Mouse (Mus musculus): ENCODE data around the gene Myo15.

DNA sequence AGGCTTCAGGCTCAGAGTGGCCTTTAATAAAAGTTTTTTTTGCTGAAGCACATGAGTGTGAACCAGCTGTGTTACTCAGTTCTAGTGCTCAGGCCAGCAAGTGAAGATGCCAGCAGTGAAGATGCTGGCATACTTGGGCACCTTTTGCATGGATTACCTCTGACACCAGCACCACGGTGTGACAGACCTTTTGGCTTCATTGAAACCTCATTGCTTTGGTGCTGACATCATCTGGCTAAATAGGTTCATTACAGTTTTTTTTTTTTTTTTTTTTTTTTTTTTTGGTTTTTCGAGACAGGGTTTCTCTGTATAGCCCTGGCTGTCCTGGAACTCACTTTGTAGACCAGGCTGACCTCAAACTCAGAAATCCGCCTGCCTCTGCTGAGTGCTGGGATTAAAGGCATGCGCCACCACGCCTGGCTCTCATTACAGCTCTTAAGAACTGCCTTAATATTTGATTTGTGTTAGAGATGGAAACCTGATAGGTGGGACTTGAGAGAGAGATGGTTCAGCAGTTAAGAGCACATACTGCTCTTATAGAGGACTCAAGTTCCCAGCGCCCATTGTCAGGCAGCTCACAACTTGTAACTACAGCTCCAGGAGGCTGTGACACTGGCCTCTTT, 47.0 kb upstream of the Myo15 start:
- TF ChIP-seq CTCF (IDR thresholded peaks at IDR 0.05; ENCODE audit: low read depth) (peak; percentile 39; the same call in 1 of the 2 replicates), EP300 (IDR thresholded peaks at IDR 0.05; ENCODE audit: low read depth) (no peak)
